Mouse (Mus musculus) common myeloid progenitor, adult 5-6 weeks (primary cell): Measurements from ENCODE around the gene Ccdc142. TPM values are rescaled to one million over a fixed set of nuclear protein-coding genes. Genes with fewer than 3 reads are reported as not detected.
A peak's percentile ranks its signal among the peaks of the same experiment; 100 is the strongest.

Experiments used
- ATAC-seq: replicated peaks from 2 replicates; pipeline ENCODE4 v1.8.0; 2016; ENCODE audit warnings: low read depth, mild to moderate bottlenecking, moderate TSS enrichment, inconsistent platforms; ENCODE audit not compliant: poor library complexity, severe bottlenecking
- total RNA-seq: library from RNA; stranded (forward); fragments of 200-1000, 187-1606 nt; gene quantifications from 2 replicates; pipeline ENCODE4 v1.2.3, GENCODE M21; 2017

The Ccdc142 gene
- total RNA-seq, 1 experiment from 2014 or later = 0.41 TPM

DNA sequence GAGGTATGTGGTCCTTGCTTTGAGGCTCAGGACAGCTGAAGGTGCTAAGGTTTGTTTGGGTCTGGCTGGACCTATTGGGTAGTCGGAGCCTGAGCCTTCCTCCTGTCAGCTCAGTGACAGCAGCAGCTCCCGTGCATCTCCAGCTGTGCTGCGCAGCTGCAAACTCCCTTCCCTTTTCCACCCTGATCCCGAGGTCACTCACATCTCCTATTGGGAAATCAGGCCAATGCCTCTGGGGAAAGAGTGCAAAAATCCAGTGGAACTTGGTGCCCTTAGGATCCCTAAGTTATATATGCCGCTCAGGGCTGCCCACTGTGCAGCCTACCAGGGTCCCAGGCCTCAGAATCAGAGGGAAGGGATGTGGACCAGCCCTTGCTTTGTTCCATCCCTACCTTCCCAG, 17.9 kb upstream of the Ccdc142 start:
- ATAC-seq = no peak

DNA sequence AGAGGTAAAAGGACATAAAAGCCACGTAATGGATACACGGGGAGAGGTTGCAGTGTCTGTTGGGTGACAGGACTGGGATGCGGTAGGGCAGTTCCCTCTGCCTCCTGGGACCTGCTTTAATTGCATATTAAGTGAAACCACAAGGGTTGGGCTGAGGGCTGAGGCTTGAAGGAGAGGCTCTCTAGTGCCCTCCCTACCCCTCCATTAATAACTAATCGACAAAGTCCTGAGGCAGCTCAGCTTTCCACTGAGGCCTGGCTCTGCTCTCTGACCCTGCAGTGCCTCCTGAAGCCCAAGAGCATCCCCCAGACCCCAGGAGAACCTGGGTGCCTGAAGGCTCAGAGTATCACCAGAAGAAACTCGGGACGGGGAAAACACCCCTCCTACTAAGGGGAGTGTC, 16.9 kb upstream of the Ccdc142 start:
- ATAC-seq = no peak

DNA sequence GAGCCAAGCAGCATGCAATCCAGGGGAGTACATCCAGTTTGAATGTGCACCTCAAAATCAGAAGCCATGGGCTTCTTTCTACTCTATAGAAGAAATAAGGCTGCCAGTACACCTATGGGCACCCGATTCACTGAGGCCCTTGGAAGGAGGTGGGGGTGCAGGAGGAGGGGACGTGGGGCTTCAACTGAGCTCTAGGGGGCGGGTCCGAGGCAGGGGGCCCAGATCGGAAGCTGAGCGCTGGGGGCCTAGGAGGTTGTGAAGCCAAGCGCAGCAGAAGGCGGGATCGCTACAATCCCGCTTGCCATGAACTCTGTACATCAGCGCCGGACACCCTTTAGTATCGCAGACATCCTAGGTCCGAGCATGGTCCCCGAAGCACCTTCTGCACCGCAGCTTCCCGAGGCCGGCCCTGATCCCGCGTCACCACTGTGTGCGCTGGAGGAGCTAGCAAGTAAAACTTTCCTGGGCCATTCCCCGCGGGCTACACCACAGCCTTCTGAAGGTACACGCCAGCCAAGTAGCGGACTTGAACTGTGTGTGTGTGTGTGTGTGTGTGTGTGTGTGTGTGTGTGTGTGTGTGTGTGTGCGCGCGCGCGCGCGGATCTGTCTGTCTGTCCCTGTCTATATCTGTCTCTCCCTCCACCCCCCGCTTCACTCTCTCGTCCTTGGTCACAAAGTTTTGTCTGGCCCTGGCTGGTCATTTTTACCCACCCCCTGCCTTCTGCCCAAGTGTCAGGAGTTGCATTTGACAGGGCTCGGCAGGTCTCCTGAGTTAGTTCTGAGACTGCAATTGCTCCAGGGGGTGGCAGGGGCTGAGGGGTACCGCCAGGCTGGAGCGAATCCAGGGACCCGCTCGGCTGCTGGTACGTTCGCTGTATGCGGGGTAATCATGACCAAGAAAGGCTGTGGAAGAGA, 15.0 kb upstream of the Ccdc142 start, which contains the start of gene Lbx2:
Gene Lbx2, plus strand, starts transcription at position 247 of the 915 bp plus-strand sequence.
- peak; percentile 46; the same call in 1 of the 2 replicates for ATAC-seq

DNA sequence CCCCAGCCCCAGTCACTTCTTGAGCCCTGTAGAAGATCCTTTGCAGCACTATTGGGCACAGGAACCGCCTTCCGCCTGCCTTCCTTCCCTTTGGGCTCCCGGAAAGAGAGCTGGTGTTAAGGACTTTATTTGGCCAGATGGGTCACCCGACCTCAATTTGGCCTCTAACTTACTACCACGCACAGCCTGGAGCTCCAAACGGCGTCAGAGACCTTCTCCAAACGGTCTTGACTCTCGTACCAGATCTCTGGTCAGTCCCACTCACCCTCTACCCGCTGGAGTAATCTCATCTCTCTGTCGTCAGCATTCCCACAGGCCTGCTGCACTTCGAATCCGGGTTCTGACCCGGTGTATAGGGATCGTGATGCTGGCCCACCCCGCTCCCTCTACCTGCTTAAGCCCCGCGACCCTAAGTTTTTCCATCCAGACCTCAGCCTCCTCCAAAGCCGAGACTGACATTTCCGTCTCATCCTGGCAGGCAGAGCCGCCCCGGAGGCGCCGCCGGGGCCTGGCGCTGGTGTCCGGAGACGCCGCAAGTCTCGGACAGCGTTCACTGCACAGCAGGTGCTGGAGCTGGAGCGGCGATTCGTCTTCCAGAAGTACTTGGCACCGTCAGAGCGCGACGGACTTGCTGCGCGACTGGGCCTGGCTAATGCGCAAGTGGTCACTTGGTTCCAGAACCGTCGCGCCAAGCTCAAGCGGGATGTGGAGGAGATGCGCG, 14.0 kb upstream of the Ccdc142 start:
- no peak for ATAC-seq

DNA sequence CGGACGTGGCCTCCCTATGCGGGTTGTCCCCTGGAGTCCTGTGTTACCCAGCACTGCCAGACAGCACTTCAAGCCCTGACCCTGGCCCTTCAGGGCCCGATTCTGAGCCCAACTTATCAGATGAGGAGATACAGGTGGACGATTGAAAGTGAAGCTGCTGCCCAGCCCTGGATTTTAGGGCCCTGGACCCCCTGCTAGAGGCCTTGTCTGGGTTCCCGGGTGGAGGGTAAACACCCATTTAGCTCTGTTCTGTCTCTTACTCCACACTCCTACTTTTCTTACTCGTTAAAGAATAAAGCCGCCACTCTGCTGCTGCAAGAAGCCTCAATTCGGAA, 13.5 kb upstream of the Ccdc142 start:
- ATAC-seq = no peak; the same call in 1 of the 2 replicates

DNA sequence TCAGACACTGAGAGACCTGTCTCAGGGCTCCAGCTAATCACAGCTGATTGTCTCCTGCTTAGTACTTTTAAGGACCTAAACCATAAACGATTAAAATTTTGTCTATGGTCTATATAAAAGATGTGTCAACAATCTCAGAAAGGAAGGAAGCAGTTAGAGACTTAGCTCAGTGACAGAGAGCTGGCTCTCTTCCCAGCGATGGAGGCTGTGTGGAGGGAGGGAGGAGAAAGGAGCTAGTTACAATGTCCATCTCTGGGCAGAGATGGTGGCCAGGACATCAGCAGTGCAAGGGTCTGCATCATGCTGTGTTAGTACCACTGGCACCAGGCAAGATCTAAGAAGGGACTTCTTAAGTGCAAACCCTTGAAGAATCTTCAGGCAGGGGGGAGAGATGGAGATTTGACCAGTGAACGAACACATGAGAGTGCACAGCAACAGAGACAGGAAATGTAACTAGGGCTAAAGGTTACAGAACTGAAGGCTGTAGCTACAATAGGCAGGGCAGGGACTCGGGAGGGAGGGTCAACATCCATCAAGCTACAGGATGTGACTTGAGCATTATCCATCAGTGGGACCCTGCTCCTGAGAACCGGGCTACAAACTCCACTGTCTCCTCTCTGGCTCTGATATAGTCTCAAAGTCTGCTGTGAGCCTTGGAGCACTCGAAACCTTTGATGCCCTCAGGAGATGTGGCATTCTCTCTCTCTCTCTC, 8.8 kb upstream of the Ccdc142 start:
- no peak for ATAC-seq

DNA sequence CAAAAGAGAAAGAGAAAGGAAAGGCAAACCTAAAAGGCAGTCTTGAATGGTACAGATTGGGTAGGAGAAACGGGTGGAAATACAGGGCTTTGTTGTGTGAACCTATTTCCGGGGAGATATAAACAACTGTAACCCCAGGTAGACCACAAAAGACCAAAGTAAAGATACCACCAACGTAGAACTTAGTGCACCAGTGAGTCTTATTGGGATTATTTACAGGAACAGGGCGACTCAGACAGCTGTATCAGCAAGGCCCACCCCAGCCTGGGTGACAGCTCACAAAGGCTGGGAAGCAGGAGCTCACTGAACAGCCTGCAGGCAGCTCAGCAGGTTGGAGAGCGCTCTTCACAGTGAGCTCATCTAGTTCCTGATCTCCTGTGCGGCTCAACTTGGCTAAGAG, 5.4 kb upstream of the Ccdc142 start:
- ATAC-seq = no peak

DNA sequence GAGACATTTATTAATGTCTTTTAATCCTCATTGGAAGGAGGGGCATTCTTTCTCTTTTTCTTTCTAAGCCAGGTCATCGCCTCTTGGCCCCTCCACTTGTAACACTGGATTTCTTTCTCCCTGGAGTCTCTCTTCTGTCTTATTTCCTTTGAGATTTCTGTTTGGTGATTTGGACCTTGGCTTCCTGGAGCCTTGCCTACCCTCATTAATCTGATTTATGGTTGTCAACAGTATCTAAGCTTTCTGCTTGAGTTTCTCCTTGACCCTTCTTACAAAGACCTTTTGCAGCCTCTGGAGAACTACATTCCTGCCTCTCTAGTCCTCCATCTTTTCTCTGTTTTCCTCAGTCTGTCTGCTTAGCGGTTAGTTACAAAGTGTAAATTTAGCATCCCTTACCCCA, 3.0 kb upstream of the Ccdc142 start:
- ATAC-seq = no peak

DNA sequence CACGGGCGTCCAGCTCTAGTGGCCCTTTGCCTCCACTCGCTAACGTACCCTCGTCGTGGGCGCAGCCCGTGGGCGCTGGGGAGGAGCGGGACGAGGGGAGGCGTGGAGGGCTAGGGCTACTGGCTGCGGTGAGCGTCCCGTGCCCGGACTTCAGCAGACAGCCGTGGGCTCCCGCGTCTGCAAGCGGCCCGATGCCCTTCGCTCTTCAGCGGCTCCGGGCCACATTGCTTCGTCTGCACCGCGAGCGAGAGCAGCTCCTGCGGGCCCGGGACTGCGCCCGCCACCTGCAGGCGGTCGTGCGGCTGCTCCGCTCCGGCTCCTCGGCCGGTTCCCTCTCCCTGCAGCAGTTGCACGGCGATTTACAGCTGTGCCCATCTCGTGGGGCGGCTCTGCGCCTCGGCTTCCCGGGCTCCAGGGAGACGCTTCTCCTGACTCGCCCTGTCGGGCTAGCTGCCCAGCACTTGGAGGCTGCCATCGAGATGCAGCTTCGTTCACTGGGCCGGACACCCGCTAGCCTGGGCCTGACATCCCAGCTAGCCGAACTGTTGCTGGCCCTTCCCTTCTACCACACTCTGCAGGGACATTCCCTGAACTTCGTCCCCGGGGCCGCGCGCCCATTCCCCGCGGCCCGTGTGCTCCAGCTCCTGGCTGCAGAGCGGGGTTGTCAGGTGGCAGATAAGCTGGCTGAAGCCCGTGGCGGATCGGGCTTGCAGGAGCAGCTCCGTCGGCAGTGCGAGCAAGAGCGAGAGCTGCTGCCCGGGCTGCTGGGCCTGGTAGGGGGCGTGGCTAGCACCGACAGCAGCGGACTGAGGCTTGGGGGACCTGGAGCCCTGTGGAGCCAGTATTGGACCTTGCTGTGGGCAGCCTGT, 521 bp downstream of the Ccdc142 start:
- ATAC-seq = peak; percentile 60

DNA sequence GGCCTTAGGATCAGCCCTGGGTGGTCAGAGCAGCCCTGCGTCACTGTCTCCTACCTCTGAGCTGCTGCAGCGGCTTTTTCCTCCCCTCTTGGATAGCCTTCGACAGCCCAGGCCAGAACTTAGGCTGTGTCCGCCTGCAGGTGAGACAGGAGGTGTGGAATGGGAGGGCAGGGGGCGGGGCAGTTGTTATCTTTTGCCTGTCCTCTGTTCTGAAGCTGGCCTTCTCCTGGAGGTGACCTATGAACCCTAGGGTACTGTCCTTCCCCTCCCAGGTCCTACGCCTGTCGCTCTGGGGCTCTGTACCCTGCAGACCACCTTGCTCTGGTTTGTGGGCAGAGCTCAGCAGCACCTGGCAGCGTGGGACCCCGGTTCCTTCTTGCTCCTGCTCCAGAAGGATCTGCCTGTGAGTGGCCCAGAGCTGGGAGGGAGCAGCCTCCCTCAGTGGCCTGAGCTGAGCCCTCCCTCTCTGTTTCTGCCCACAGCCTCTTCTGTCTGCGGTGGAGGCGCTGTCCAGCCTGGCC, 1.8 kb downstream of the Ccdc142 start:
- no peak for ATAC-seq

DNA sequence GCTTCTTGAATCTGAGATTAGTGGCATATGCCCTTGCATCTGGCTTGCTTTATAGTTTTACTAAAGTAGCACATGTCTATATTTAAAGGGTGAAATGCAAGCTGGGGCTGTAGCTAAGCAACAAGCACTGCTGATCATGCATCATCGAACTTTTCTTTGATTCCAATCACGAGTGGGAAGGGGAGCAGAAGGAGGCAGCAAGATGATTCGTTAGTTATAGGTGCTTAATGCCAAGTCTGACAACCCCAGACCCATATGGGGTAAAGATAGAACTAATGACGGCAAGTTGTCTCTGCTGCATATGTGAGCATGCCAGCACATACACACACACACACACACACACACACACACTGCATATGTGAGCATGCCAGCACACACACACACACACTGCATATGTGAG, 2.8 kb downstream of the Ccdc142 start:
- no peak for ATAC-seq

DNA sequence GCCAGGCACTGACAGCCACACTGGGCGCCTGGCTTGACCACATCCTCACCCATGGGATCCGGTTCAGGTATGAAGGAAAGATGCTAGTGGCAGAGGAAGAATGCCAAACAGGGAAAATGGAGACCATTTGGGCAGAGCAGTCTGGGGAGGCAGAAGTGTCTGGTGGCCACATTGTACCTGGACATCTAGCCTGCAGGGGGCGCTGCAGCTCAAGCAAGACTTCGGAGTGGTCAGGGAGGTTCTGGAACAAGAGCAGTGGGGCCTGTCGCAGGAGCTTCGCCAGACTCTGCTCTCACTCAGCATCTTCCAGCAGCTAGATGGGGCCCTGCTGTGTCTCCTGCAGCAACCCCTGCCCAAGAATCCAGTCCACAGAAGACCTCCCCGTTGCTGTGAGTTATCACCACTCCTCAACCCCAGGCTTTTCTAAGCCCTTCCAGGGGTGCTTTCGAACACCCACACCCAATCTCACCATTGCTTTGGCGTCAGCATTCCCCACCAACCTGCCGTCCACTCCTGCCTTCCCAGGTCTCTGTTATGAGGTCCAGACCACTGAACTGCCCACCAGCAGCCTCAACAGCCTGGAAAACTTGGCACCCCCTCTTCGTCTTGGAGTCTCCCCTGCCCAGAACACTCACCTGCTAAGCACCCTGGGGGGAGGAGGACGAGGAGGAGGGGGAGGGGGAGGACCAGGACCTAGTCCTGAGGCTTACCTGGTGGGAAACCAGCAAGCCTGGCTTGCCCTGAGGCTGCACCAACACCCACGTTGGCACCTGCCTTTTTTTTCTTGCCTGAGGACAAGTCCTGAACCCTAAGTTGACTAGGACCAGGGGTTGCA, 6.4 kb downstream of the Ccdc142 start:
- ATAC-seq = peak; percentile 71

DNA sequence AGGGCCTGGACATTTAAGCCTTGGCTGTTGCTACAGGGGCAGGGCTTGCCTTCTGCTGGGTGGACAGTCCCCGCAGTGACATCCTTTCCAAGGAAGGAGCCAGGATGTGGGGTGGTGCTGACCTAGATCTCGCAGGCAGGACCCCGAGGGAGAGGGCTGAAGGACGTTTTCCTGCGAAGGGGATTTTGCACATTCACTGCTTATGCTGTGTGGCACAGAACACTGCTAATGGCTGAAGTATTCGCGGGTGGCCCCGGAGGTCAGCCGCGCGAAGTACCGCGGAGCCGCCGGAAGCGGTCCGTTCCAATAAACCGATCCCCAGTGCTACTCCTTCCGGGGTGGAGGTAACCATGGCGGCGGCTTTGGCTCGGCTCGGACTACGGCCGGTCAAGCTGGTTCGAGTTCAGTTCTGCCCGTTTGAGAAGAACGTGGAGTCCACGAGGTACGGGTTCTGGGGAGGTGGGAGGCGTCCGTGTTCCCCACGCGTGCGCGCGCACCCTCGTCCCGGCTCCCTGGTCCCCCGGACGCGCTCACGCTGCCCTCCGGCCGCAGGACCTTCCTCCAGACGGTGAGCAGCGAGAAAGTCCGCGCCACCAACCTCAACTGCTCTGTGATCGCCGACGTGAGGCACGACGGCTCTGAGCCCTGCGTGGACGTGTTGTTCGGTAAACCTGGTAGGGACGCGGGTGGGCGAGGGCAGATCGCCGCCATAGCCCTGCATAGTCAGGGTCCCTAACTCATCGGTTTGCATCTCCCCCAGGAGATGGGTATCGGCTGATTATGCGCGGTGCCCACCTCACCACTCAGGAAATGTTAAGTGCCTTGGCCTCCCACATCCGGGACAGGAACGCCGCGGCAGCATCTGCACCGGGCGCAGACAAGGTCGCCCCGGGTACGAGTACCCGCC, 7.6 kb downstream of the Ccdc142 start, which contains the start of gene Mrpl53:
Gene Mrpl53, plus strand, starts transcription at position 279 of the 907 bp plus-strand sequence.
- ATAC-seq = peak; percentile 65

DNA sequence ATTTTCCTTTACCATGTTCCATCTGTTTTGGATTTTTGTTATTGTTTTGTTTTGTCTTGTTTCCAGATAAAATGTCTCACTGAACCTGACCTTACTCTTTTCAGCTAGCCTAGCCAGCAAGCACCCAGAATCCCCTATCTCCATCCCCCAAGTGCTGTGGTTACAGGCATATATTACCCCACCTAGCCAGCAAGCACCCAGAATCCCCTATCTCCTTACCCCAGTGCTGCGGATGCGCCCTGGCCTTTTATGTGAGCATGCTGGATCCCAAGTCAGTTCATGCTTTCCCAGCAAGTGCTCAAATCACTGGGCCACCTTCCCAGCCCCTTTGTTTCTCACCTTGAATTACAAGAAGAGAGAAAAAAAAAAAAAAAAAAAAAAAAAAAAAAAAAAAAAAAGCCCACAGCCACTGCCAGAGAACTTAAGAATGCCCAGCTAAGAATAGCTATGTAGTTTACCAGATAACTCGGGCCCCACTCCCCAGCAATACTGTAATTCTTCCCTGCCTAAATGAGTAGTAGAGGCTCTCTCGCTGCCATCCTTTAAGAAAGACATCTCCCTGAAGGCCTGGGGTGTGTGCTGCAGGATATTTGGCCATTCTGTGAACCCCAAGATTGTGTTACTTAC, 10.2 kb downstream of the Ccdc142 start:
- ATAC-seq = no peak

DNA sequence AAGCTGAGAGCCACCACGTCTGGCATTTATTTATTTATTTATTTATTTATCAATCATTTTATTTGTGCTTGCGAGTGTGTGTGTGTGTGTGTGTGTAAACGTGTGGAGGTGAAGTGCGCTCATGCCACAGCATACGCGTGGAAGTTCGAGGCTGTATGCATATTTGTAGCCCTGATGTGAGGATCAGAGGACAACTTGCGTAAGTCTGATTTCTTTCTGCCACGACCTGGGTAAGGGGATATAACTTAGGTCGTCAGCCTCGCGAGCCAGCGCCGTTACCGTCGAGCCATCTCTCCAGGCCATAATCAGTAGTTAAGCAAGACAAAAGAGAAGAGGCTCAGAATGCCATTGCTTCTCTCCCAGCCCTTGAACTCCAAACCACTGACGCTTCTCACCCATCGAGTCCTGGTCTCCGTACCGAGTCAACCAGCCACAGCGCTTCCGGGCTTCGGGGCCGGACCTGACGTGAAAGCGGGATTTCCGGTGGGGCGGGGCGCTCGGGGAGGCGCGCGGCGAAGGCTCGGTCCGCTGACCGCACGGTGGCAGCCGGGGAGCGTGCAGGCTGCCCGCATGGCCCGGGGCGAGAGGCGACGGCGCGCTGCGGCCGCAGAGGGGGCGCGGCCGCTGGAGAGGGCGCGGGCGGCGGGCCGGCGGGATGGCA, 13.7 kb downstream of the Ccdc142 start, which contains the start of gene Mogs:
Gene Mogs, plus strand, starts transcription at position 486 of the 661 bp plus-strand sequence.
- ATAC-seq = peak; percentile 86

DNA sequence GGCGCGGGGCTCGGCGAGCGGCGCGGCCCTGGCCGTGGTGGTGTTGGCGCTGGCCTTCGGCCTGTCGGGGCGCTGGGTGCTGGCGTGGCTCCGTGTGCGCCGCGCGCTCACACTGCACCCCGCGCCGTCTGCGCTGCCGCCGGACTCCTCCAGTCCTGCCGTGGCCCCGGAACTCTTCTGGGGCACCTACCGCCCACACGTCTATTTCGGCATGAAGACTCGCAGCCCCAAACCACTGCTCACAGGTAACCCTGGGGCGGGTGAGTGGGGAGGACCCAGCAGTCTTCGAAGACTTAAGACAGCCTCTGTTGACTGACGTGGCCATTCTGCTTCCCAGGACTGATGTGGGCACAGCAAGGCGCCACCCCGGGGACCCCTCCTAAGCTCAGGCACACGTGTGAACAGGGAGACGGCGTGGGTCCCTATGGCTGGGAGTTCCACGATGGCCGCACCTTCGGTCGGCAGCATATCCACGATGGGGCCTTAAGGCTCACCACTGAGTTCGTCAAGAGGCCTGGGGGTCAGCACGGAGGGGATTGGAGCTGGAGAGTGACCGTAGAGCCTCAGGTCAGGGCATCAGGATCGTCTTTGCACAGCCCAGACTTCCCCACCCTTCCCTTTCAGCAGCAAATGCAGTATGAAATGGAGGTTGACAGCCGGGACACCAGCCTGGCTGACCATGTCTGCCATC, 14.4 kb downstream of the Ccdc142 start:
- no peak for ATAC-seq
